Mouse (Mus musculus): ENCODE results near the gene Tubb4a.

DNA sequence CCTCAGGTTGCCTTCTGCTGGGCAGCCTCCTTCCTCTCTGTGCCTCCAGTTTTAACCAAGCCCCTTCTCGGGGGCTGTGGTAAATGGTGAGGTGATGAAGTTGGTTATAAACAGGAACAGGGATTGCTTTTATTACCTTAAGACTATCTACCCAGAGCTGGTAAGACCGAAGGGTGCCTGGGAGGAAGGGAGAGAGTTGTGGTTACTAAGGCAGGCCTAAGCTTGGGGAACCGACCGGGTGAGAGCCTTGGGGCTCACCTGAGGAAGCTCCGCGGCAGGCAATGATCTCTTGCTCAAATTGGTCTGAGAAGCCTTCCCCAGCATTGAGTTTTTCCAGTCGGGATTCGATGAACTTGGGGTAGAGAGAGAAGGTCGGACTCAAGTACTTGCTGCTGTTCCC is 17.3 kb downstream of the Tubb4a start:
- no peak for TF ChIP-seq CHD1 (IDR thresholded peaks at IDR 0.05; ENCODE audit: low read depth, low read length)
- TF ChIP-seq EP300 (IDR thresholded peaks at IDR 0.05; ENCODE audit: low read length), result no peak
- no peak for TF ChIP-seq MAZ (IDR thresholded peaks at IDR 0.05; ENCODE audit: low read depth, low read length)
- no peak for TF ChIP-seq CTCF (conservative IDR thresholded peaks at IDR 0.05 in 1 of 2, IDR thresholded peaks at IDR 0.05 in 1 of 2; ENCODE audit: low read depth in 2 of 2, low read length in 2 of 2)
- no peak for TF ChIP-seq MAX (IDR thresholded peaks at IDR 0.05; ENCODE audit: low read length)

Data from CH12.LX (cell line).